In the genomic region with DNA sequence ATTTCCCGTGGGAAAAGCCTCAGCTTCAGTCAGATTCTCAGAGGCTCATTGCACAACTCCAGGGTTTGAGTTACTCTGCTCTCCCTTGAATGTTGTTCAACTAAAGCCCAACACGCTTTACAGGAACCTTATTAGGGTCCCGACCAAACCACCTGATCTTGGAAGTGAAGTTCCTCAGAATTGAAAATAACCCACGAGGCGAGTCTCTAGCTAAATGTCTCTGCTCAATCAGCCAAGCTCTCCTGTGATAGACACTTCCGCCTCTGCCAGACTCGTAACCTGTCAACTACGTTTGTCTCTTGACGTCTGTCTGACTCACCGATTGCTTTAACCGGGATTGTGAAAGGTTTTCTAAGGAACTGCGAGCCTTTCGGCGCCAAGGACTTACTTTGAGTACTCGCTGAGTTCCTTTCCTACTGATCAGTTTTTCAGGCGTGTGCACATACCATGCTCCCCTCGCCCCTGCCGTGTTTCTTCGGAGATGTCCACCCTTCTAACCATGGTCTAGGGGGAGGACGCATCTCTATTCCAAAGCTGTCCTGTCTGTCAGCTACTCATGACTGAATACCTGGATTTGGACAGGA, we compare ENCODE assay signal across 1 mouse cellular context.
TF ChIP-seq lines count a peak whose summit lies in the region.

No protein-coding gene starts in this region.

TF ChIP-seq in ES-E14, 5 proteins besides CTCF, POLR2A, EP300 and RAD21 (continued from another document):
- TF ChIP-seq HCFC1 (IDR thresholded peaks at IDR 0.05; ENCODE audit: borderline replicate concordance, insufficient read depth, low read length) = no peak
- no peak for TF ChIP-seq ZNF384 (IDR thresholded peaks at IDR 0.05; ENCODE audit: low read depth, low read length)
